Comparison of ENCODE assay signal across 11 mouse cellular contexts in genomic region chr4:126734700-126735381, GRCm38 (mm10). TPM values are rescaled to one million over a fixed set of nuclear protein-coding genes. Genes with fewer than 3 reads are reported as not detected.
A peak's percentile ranks its signal among the peaks of the same experiment; 100 is the strongest.
DNase-seq lines count a peak whose midpoint lies in the region; ATAC-seq and TF ChIP-seq lines count a peak whose summit lies in the region.
"Had no signal": no experiment of that assay in that cellular context is flagged by ENCODE, and none has a peak within 500 bp of the region (broad histone marks: within the 10 kb centered on the region; RNA-seq: fewer than 3 reads in every experiment).

No protein-coding gene starts in this region.

- in situ Hi-C loops in ES-E14 (cut with MboI; ENCODE audit: low sequenced_read_pairs in 2 of 2, unreplicated experiment in 2 of 2) = loop anchor here in 1 of 2 experiments (10.0 kb wide), 1 partner anchor 130 kb away; the partner anchor contains the start of gene 5730409E04Rik

- ATAC-seq in heart, embryonic 11.5 days (replicated peaks; ENCODE audit: insufficient number of reproducible peaks, low FRiP score, low TSS enrichment) = no peak
- no peak for ATAC-seq in hindbrain, embryonic 11.5 days (ENCODE audit: low FRiP score)
- no peak for ATAC-seq in liver, postnatal 0 days
- no peak for ATAC-seq in monocyte, adult 5-6 weeks (replicated peaks; ENCODE audit: insufficient number of reproducible peaks, low FRiP score, low TSS enrichment, poor library complexity, severe bottlenecking)

- DNase-seq in heart, adult 18-20 months = no peak
- DNase-seq in ES-E14 (ENCODE audit: low read depth, low spot score) = no peak
- peak; percentile 61 for DNase-seq in hindbrain, embryonic 11.5 days (ENCODE audit: low spot score)
- DNase-seq in liver, postnatal 0 days = no peak
- DNase-seq in urinary bladder, adult 18-20 months (ENCODE audit: low spot score in 2 of 2) = no peak
- DNase-seq in frontal cortex, postnatal 14 days (ENCODE audit: low spot score in 2 of 2) = no peak

- peak overlapping the region; percentile 64 for H3K4me2 ChIP-seq in heart, embryonic 11.5 days
- peak overlapping the region; percentile 28 for H3K4me2 ChIP-seq in hindbrain, embryonic 11.5 days (replicated peaks; ENCODE audit: low read depth, low read length)
- peak overlapping the region; percentile 62 for H3K4me2 ChIP-seq in liver, postnatal 0 days (ENCODE audit: low read depth, low read length)

- H3K27me3 ChIP-seq in heart, embryonic 11.5 days (ENCODE audit: control insufficient read depth, insufficient read depth, low read length) = peaks cover 88% of the 10 kb centered on the region
- peaks cover 88% of the 10 kb centered on the region for H3K27me3 ChIP-seq in hindbrain, embryonic 11.5 days (ENCODE audit: control insufficient read depth, insufficient read depth, low read length)
- H3K27me3 ChIP-seq in liver, postnatal 0 days (ENCODE audit: insufficient read depth, low read length) = peaks cover 90% of the 10 kb centered on the region

- TF ChIP-seq EP300 in liver, postnatal 0 days (IDR thresholded peaks at IDR 0.05; ENCODE audit: low read depth) = no peak

- H3K9ac ChIP-seq in heart, embryonic 11.5 days (ENCODE audit: low read depth, low read length) = no peak overlapping the region
- H3K9ac ChIP-seq in ES-E14 (ENCODE audit: insufficient read depth, low read depth, low read length, poor library complexity, severe bottlenecking) = 0 out of 2 replicates have a peak overlapping the region, but pooled peaks have one; percentile 1
- 0 out of 2 replicates have a peak overlapping the region, but pooled peaks have one; percentile 11 for H3K9ac ChIP-seq in hindbrain, embryonic 11.5 days (ENCODE audit: low read depth, low read length)
- H3K9ac ChIP-seq in liver, postnatal 0 days (replicated peaks) = no peak overlapping the region

- WGBS in heart, embryonic 11.5 days (ENCODE audit: insufficient replicate concordance) = 3% methylated on average over 51 of the region's 51 CpGs
- WGBS in hindbrain, embryonic 11.5 days = 3% methylated on average over 43 of the region's 51 CpGs
- WGBS in liver, postnatal 0 days (ENCODE audit: insufficient replicate concordance) = 5% methylated on average over 39 of the region's 51 CpGs

- H3K27ac ChIP-seq in heart, embryonic 11.5 days (ENCODE audit: low read depth, low read length) = no peak overlapping the region
- H3K27ac ChIP-seq in ES-E14 (ENCODE audit: insufficient read depth, low read depth, low read length, poor library complexity, severe bottlenecking) = no peak overlapping the region
- H3K27ac ChIP-seq in hindbrain, embryonic 11.5 days (ENCODE audit: low read depth, low read length) = no peak overlapping the region
- no peak overlapping the region for H3K27ac ChIP-seq in liver, postnatal 0 days (ENCODE audit: low read depth)
- H3K27ac ChIP-seq: macrophage had no signal

- H3K36me3 ChIP-seq in heart, embryonic 11.5 days (ENCODE audit: control insufficient read depth, insufficient read depth, low read length) = no peaks in the 10 kb centered on the region
- no peaks in the 10 kb centered on the region for H3K36me3 ChIP-seq in ES-E14 (ENCODE audit: control insufficient read depth, insufficient read depth, low read length, poor library complexity, severe bottlenecking)
- no peaks in the 10 kb centered on the region for H3K36me3 ChIP-seq in hindbrain, embryonic 11.5 days (ENCODE audit: control insufficient read depth, insufficient read depth, low read length)
- H3K36me3 ChIP-seq in liver, postnatal 0 days (replicated peaks; ENCODE audit: insufficient read depth, low read length) = no peaks in the 10 kb centered on the region

- peak overlapping the region; percentile 43 for H3K4me3 ChIP-seq in heart, embryonic 11.5 days (ENCODE audit: low read depth, low read length)
- peak overlapping the region; percentile 19 to 49; a peak in 3 of 4 replicates for H3K4me3 ChIP-seq in ES-E14 (ENCODE audit: insufficient read depth in 1 of 2, low read depth in 1 of 2, low read length in 2 of 2, poor library complexity in 1 of 2, severe bottlenecking in 1 of 2)
- H3K4me3 ChIP-seq in hindbrain, embryonic 11.5 days (ENCODE audit: low read depth, low read length) = peak overlapping the region; percentile 22
- peak overlapping the region; percentile 40; the same call in 1 of the 2 replicates for H3K4me3 ChIP-seq in liver, postnatal 0 days (ENCODE audit: low read depth, low read length)

- H3K4me1 ChIP-seq in heart, embryonic 11.5 days (ENCODE audit: control insufficient read depth, insufficient read depth, low read length) = peaks cover 10% of the 10 kb centered on the region; the same call in 1 of the 2 replicates
- peaks cover 3 to 9% of the 10 kb centered on the region in 2 experiments; a peak in 3 of 4 replicates for H3K4me1 ChIP-seq in ES-E14 (ENCODE audit: control insufficient read depth in 2 of 2, insufficient read depth in 2 of 2, low read length in 2 of 2, poor library complexity in 1 of 2)
- H3K4me1 ChIP-seq in hindbrain, embryonic 11.5 days (replicated peaks; ENCODE audit: control insufficient read depth, insufficient read depth, low read length) = peaks cover 9% of the 10 kb centered on the region
- peaks cover 17% of the 10 kb centered on the region; the same call in 1 of the 2 replicates for H3K4me1 ChIP-seq in liver, postnatal 0 days (ENCODE audit: insufficient read depth)

- TF ChIP-seq CTCF in liver, postnatal 0 days (IDR thresholded peaks at IDR 0.05; ENCODE audit: low read depth) = no peak

- H3K9me3 ChIP-seq in heart, embryonic 11.5 days (replicated peaks; ENCODE audit: control insufficient read depth, low read length) = no peaks in the 10 kb centered on the region
- H3K9me3 ChIP-seq in ES-E14 (ENCODE audit: control insufficient read depth, insufficient read depth, low read depth, low read length) = no peaks in the 10 kb centered on the region
- H3K9me3 ChIP-seq in hindbrain, embryonic 11.5 days (ENCODE audit: control insufficient read depth, low read length) = no peaks in the 10 kb centered on the region
- H3K9me3 ChIP-seq in liver, postnatal 0 days (ENCODE audit: low read length) = no peaks in the 10 kb centered on the region

TF ChIP-seq in ES-E14, 5 proteins besides CTCF, POLR2A, EP300 and RAD21:
- TF ChIP-seq MAFK (IDR thresholded peaks at IDR 0.05; ENCODE audit: insufficient read depth, low read depth, low read length) = no peak
- TF ChIP-seq CHD2 (IDR thresholded peaks at IDR 0.05; ENCODE audit: low read depth, low read length) = no peak
- no peak for TF ChIP-seq ZNF384 (IDR thresholded peaks at IDR 0.05; ENCODE audit: low read depth, low read length)
- no peak for TF ChIP-seq ZC3H11A (IDR thresholded peaks at IDR 0.05; ENCODE audit: borderline replicate concordance, low read depth, low read length)

RNA-seq across cellular contexts. Expression of gene Tfap2e, which starts 1.2 kb away (rescaled TPM):
- not detected in 2 replicates for polyA plus RNA-seq in heart, embryonic 11.5 days (2014; fragmentation: Nextera tagmentation; extraction: Ambion mirVana)
- not detected for total RNA-seq in heart, adult 18-20 months (2021)
- total RNA-seq in ES-E14 (2012; rRNA removed) = 0.49 and 1.1 TPM in 2 replicates
- polyA plus RNA-seq in hindbrain, embryonic 11.5 days (2014; fragmentation: Nextera tagmentation; extraction: Ambion mirVana) = 0.95 and 0.99 TPM in 2 replicates
- polyA plus RNA-seq in liver, postnatal 0 days (2015; fragmentation: Nextera tagmentation; extraction: Ambion mirVana) = not detected in 2 replicates
- not detected in 3 replicates for total RNA-seq in monocyte, adult 5-6 weeks (2017)
- total RNA-seq: adrenal gland, postnatal 4 days had no signal
- polyA plus RNA-seq: C2C12, macrophage had no signal

RNA-seq across cellular contexts. Expression of gene Ncdn, which starts 18.4 kb away (rescaled TPM):
- polyA plus RNA-seq in heart, embryonic 11.5 days (2014; fragmentation: Nextera tagmentation; extraction: Ambion mirVana) = 19.3 and 20.4 TPM in 2 replicates
- 10 to 100 TPM; 15.8 to 17.1 TPM for total RNA-seq in heart, adult 18-20 months (2021)
- 25.8 and 26.3 TPM in 2 replicates for total RNA-seq in ES-E14 (2012; rRNA removed)
- polyA plus RNA-seq in hindbrain, embryonic 11.5 days (2014; fragmentation: Nextera tagmentation; extraction: Ambion mirVana) = 24.5 and 27.0 TPM in 2 replicates
- polyA plus RNA-seq in liver, postnatal 0 days (2015; fragmentation: Nextera tagmentation; extraction: Ambion mirVana) = 4.2 and 4.8 TPM in 2 replicates
- total RNA-seq in monocyte, adult 5-6 weeks (2017) = 4.7 to 9.4 TPM (median 6.5 TPM) in 3 replicates

RNA-seq across cellular contexts. Expression of gene AU040320, which starts 18.5 kb away (rescaled TPM):
- 20.7 and 24.2 TPM in 2 replicates for polyA plus RNA-seq in heart, embryonic 11.5 days (2014; fragmentation: Nextera tagmentation; extraction: Ambion mirVana)
- total RNA-seq in heart, adult 18-20 months (2021) = 10 to 100 TPM; 30.9 to 32.1 TPM
- total RNA-seq in ES-E14 (2012; rRNA removed) = 11.3 and 14.1 TPM in 2 replicates
- polyA plus RNA-seq in hindbrain, embryonic 11.5 days (2014; fragmentation: Nextera tagmentation; extraction: Ambion mirVana) = 28.1 and 28.6 TPM in 2 replicates
- polyA plus RNA-seq in liver, postnatal 0 days (2015; fragmentation: Nextera tagmentation; extraction: Ambion mirVana) = 8.5 and 9.5 TPM in 2 replicates
- 18.5 to 37.3 TPM (median 20.5 TPM) in 3 replicates for total RNA-seq in monocyte, adult 5-6 weeks (2017)

RNA-seq across cellular contexts. Expression of gene Psmb2, which starts 57.4 kb away (rescaled TPM):
- polyA plus RNA-seq in heart, embryonic 11.5 days (2014; fragmentation: Nextera tagmentation; extraction: Ambion mirVana) = 411 and 434 TPM in 2 replicates
- total RNA-seq in heart, adult 18-20 months (2021) = 100 to 1,000 TPM; 123 to 131 TPM
- 140 and 200 TPM in 2 replicates for total RNA-seq in ES-E14 (2012; rRNA removed)
- polyA plus RNA-seq in hindbrain, embryonic 11.5 days (2014; fragmentation: Nextera tagmentation; extraction: Ambion mirVana) = 517 and 551 TPM in 2 replicates
- 218 and 239 TPM in 2 replicates for polyA plus RNA-seq in liver, postnatal 0 days (2015; fragmentation: Nextera tagmentation; extraction: Ambion mirVana)
- total RNA-seq in monocyte, adult 5-6 weeks (2017) = 64.6 to 85.4 TPM (median 64.6 TPM) in 3 replicates

Comparison
In these comparisons a context has a peak if more than half of its experiments do, and no peak if none do; other contexts are left out.
1. H3K9ac ChIP-seq: peak in ES-E14 (single experiment) and hindbrain, embryonic 11.5 days (single experiment); none in heart, embryonic 11.5 days (single experiment) and liver, postnatal 0 days (single experiment).
2. Peak in every context shown above with its lines, with median percentiles within 50 percentile points of each other: H3K4me2 ChIP-seq and H3K4me3 ChIP-seq.